Mouse (Mus musculus): Measurements from ENCODE around the gene Gm21789.
"Not testable (repeated sequence)": the region's sequence is repeated elsewhere in the genome, so short reads cannot be mapped to it uniquely, and the experiment has no call there.

Gm21789 gene

GRCm38 (mm10) chrX:32941468-32941867 is at the start of gene Gm21789:
Gm21789 (plus strand) TSS chrX:32941768.
- not testable (repeated sequence) for ATAC-seq (ENCODE audit: low TSS enrichment)

GRCm38 (mm10) chrX:32894325-32894724 is 47.2 kb upstream of the Gm21789 start, which contains the start of gene Btbd35f30:
Btbd35f30 (plus strand) TSS chrX:32894625.
- ATAC-seq (ENCODE audit: low TSS enrichment): not testable (repeated sequence)

GRCm38 (mm10) chrX:32973597-32973996 is 32.0 kb downstream of the Gm21789 start, which contains the start of gene Btbd35f5:
Btbd35f5 (plus strand) TSS chrX:32973897.
- not testable (repeated sequence) for ATAC-seq (ENCODE audit: low TSS enrichment)
